Mouse (Mus musculus): Measurements from ENCODE around the gene Mical3.

DNA sequence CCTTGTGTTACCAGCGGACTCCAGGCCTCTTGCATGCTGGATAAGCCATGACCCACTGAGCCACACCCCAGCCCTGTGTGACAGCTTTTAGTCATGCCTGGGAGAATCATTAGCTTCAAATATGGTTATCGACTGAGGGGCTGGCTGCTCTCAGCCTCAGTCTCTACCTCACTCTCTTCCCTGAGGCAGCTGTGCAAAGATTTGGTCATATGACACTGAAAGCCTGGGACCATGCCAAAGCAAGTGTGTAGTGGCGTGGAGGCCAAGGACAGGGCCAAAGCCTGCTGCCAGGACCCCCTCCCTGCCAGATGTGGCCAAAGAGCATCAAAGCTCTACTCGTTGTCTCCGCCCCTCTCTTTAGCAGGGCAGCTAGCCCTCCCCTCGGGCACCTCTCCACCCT is 20.9 kb upstream of the Mical3 start:
- TF ChIP-seq CTCF (IDR thresholded peaks at IDR 0.05; ENCODE audit: borderline replicate concordance, extremely low read depth, insufficient read depth, insufficient read length) (no peak), POLR2A (IDR thresholded peaks at IDR 0.05; ENCODE audit: borderline replicate concordance, extremely low read depth, insufficient read depth, insufficient read length, poor library complexity, severe bottlenecking) (no peak)

Data from brain, embryonic 14.5 days (tissue).